Mouse (Mus musculus): Measurements from ENCODE around the gene Riox1.

DNA sequence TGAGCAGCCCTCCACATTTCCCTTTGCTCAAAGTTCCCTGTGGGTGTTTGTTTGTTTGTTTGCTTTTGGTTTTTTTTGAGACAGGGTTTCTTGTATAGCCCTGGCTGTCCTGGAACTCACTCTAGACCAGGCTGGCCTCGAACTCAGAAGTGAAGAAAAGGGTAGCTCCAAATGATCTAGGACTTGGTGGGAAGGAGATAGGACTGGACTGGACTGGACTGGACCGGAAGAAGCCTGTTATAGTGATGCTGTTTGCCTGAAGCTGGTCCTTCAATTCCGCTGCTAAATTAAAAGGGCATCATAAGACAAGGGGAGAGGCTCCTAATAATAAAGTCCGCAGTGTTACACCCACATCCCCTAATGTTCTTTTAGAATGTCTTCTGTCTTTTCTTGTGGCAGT, 38.1 kb downstream of the Riox1 start:
- no peak for TF ChIP-seq CTCF (IDR thresholded peaks at IDR 0.05; ENCODE audit: borderline replicate concordance, insufficient read depth, low read depth, low read length)
- TF ChIP-seq POLR2A (IDR thresholded peaks at IDR 0.05; ENCODE audit: borderline replicate concordance, insufficient read depth, low read length): no peak

All from cerebellum, adult 2 months (tissue).